Mouse (Mus musculus) thymus, postnatal 25 days (tissue): ENCODE results near the gene Supt5.

Experiments
- DNase-seq: peaks from one replicate; pipeline ENCODE4 v3.0.0; 2022

Supt5 gene

GRCm38 (mm10) chr7:28348601-28349000, 10.1 kb upstream of the Supt5 start:
- DNase-seq, result no peak

GRCm38 (mm10) chr7:28347746-28348145, 9.2 kb upstream of the Supt5 start:
- no peak for DNase-seq

GRCm38 (mm10) chr7:28344637-28345036, 6.1 kb upstream of the Supt5 start:
- peak; percentile 66 for DNase-seq

GRCm38 (mm10) chr7:28341381-28341780, 2.8 kb upstream of the Supt5 start:
- no peak for DNase-seq

GRCm38 (mm10) chr7:28339213-28339917, 819 bp upstream of the Supt5 start:
- peak; percentile 60 for DNase-seq

- DNase-seq, result no peak
These were observed 3.1 kb downstream of the Supt5 start for GRCm38 (mm10) chr7:28335471-28335870.

- no peak for DNase-seq
These were observed 4.0 kb downstream of the Supt5 start for GRCm38 (mm10) chr7:28334534-28334933.

- DNase-seq, result no peak
These were observed 10.3 kb downstream of the Supt5 start for GRCm38 (mm10) chr7:28328260-28328659.

GRCm38 (mm10) chr7:28326457-28326856, 12.1 kb downstream of the Supt5 start:
- no peak for DNase-seq

GRCm38 (mm10) chr7:28325293-28325692, 13.3 kb downstream of the Supt5 start:
- no peak for DNase-seq

GRCm38 (mm10) chr7:28321974-28322720, 16.4 kb downstream of the Supt5 start:
- DNase-seq, result no peak

- DNase-seq, result no peak
These were observed 19.8 kb downstream of the Supt5 start for GRCm38 (mm10) chr7:28318714-28319113.

GRCm38 (mm10) chr7:28318036-28318435, 20.5 kb downstream of the Supt5 start:
- no peak for DNase-seq

- DNase-seq, result peak; percentile 96
These were observed 26.5 kb downstream of the Supt5 start, which contains the start of gene Timm50 for GRCm38 (mm10) chr7:28311926-28312543. Gene Timm50, minus strand, starts transcription at chr7:28312072.

- DNase-seq, result no peak
These were observed 27.2 kb downstream of the Supt5 start for GRCm38 (mm10) chr7:28311151-28311925.

- DNase-seq, result no peak
These were observed 28.8 kb downstream of the Supt5 start for GRCm38 (mm10) chr7:28309737-28310136.

GRCm38 (mm10) chr7:28306216-28306615, 32.3 kb downstream of the Supt5 start:
- DNase-seq, result no peak

- no peak for DNase-seq
These were observed 32.9 kb downstream of the Supt5 start for GRCm38 (mm10) chr7:28305641-28306040.

- peak; percentile 65 for DNase-seq
These were observed 36.7 kb downstream of the Supt5 start, which contains the start of gene Dll3 for GRCm38 (mm10) chr7:28301616-28302433. Gene Dll3, minus strand, starts transcription at chr7:28302238.

GRCm38 (mm10) chr7:28298837-28299625, 39.5 kb downstream of the Supt5 start:
- peak; percentile 30 for DNase-seq

GRCm38 (mm10) chr7:28294481-28294880, 44.1 kb downstream of the Supt5 start:
- DNase-seq, result peak; percentile 19
